In genomic region chr14:26674476-26675169, GRCm38 (mm10) we compare ENCODE assay signal across 11 mouse cellular contexts. TPM values are rescaled to one million over a fixed set of nuclear protein-coding genes. Genes with fewer than 3 reads are reported as not detected.
A peak's percentile ranks its signal among the peaks of the same experiment; 100 is the strongest.
DNase-seq lines count a peak whose midpoint lies in the region; ATAC-seq and TF ChIP-seq lines count a peak whose summit lies in the region.
"Not testable (repeated sequence)": the region's sequence is repeated elsewhere in the genome, so short reads cannot be mapped to it uniquely, and the experiment has no call there.
"Had no signal": no experiment of that assay in that cellular context is flagged by ENCODE, and none has a peak within 500 bp of the region (broad histone marks: within the 10 kb centered on the region; RNA-seq: fewer than 3 reads in every experiment).

No protein-coding gene starts in this region.

- not testable (repeated sequence) for H3K36me3 ChIP-seq in intestine, embryonic 16.5 days (ENCODE audit: control insufficient read depth, insufficient read depth, low read length); kidney, embryonic 16.5 days (ENCODE audit: insufficient read depth, low read length); lung, postnatal 0 days (ENCODE audit: insufficient read depth, low read length); stomach, embryonic 16.5 days (ENCODE audit: control insufficient read depth, insufficient read depth, low read length)

- WGBS in intestine, embryonic 16.5 days: 73% methylated on average over 2 of the region's 2 CpGs
- WGBS in kidney, embryonic 16.5 days: 67% methylated on average over 2 of the region's 2 CpGs
- WGBS in lung, postnatal 0 days: 67% methylated on average over 2 of the region's 2 CpGs
- 68% methylated on average over 2 of the region's 2 CpGs for WGBS in stomach, embryonic 16.5 days

- H3K4me3 ChIP-seq in intestine, embryonic 16.5 days (ENCODE audit: low read length); kidney, embryonic 16.5 days (ENCODE audit: low read length); lung, postnatal 0 days (ENCODE audit: low read depth, low read length); stomach, embryonic 16.5 days (replicated peaks; ENCODE audit: low read length): not testable (repeated sequence)

- H3K27me3 ChIP-seq in intestine, embryonic 16.5 days (replicated peaks; ENCODE audit: control insufficient read depth, insufficient read depth, low read length); kidney, embryonic 16.5 days (ENCODE audit: insufficient read depth, low read length); lung, postnatal 0 days (replicated peaks; ENCODE audit: insufficient read depth, low read length); stomach, embryonic 16.5 days (ENCODE audit: control insufficient read depth, insufficient read depth, low read length): not testable (repeated sequence)

- not testable (repeated sequence) for TF ChIP-seq EP300 in lung, postnatal 0 days (IDR thresholded peaks at IDR 0.05)

- H3K4me2 ChIP-seq in intestine, embryonic 16.5 days (ENCODE audit: low read depth, low read length); kidney, embryonic 16.5 days (replicated peaks; ENCODE audit: low read depth, low read length); lung, postnatal 0 days (replicated peaks; ENCODE audit: low read depth, low read length); stomach, embryonic 16.5 days (ENCODE audit: low read depth, low read length): not testable (repeated sequence)

- not testable (repeated sequence) for TF ChIP-seq CTCF in lung, postnatal 0 days (IDR thresholded peaks at IDR 0.05)

- ATAC-seq in intestine, embryonic 16.5 days: peak; percentile 36; the same call in 1 of the 2 replicates
- peak; percentile 78 for ATAC-seq in kidney, embryonic 16.5 days (ENCODE audit: low FRiP score, low TSS enrichment)
- not testable (repeated sequence) for ATAC-seq in lung, postnatal 0 days
- peak; percentile 59; the same call in 1 of the 2 replicates for ATAC-seq in stomach, embryonic 16.5 days (ENCODE audit: insufficient read depth, low FRiP score)

- DNase-seq in kidney, adult 8-10 months: peak; percentile 27 to 58
- peak; percentile 41 for DNase-seq in kidney, postnatal 14 days
- DNase-seq in lung, postnatal 0 days (ENCODE audit: low spot score): peak; percentile 17

- H3K9ac ChIP-seq in intestine, embryonic 16.5 days (ENCODE audit: low read depth, low read length); kidney, embryonic 16.5 days (replicated peaks; ENCODE audit: low read length); lung, postnatal 0 days (replicated peaks; ENCODE audit: low read depth); stomach, embryonic 16.5 days (ENCODE audit: low read length): not testable (repeated sequence)

- not testable (repeated sequence) for H3K9me3 ChIP-seq in intestine, embryonic 16.5 days (ENCODE audit: control insufficient read depth, low read length); kidney, embryonic 16.5 days (ENCODE audit: low read length); lung, postnatal 0 days (ENCODE audit: low read length); stomach, embryonic 16.5 days (replicated peaks; ENCODE audit: control insufficient read depth, low read length)

- H3K27ac ChIP-seq in intestine, embryonic 16.5 days (ENCODE audit: low read length); lung, postnatal 0 days (ENCODE audit: low read length): not testable (repeated sequence)
- H3K27ac ChIP-seq in kidney, embryonic 16.5 days (ENCODE audit: low read length): peak overlapping the region; percentile 63; the same call in 1 of the 2 replicates
- H3K27ac ChIP-seq in stomach, embryonic 16.5 days (ENCODE audit: low read length): peak overlapping the region; percentile 15

- not testable (repeated sequence) for H3K4me1 ChIP-seq in intestine, embryonic 16.5 days (ENCODE audit: control insufficient read depth, insufficient read depth, low read length); kidney, embryonic 16.5 days (ENCODE audit: insufficient read depth, low read length); lung, postnatal 0 days (ENCODE audit: insufficient read depth, low read depth, low read length); stomach, embryonic 16.5 days (ENCODE audit: control insufficient read depth, insufficient read depth, low read length)

RNA-seq across cellular contexts. Expression of gene Pde12, which starts 4.9 kb away (rescaled TPM):
- 8.9 and 9.8 TPM in 2 replicates for polyA plus RNA-seq in intestine, embryonic 16.5 days (2015; fragmentation: Nextera tagmentation; extraction: Ambion mirVana)
- 10.4 and 10.6 TPM in 2 replicates for polyA plus RNA-seq in kidney, embryonic 16.5 days (2015; fragmentation: Nextera tagmentation; extraction: Ambion mirVana)
- 5.4 and 5.5 TPM in 2 replicates for polyA plus RNA-seq in lung, postnatal 0 days (2015; fragmentation: Nextera tagmentation; extraction: Ambion mirVana)
- polyA plus RNA-seq in stomach, embryonic 16.5 days (2015; fragmentation: Nextera tagmentation; extraction: Ambion mirVana): 9.0 and 9.3 TPM in 2 replicates

RNA-seq across cellular contexts. Expression of gene Dnah12, which starts 18.5 kb away (rescaled TPM):
- 0.06 and 0.07 TPM in 2 replicates for polyA plus RNA-seq in intestine, embryonic 16.5 days (2015; fragmentation: Nextera tagmentation; extraction: Ambion mirVana)
- polyA plus RNA-seq in kidney, embryonic 16.5 days (2015; fragmentation: Nextera tagmentation; extraction: Ambion mirVana): 0.14 and 0.21 TPM in 2 replicates
- 1.6 and 2.1 TPM in 2 replicates for polyA plus RNA-seq in lung, postnatal 0 days (2015; fragmentation: Nextera tagmentation; extraction: Ambion mirVana)
- polyA plus RNA-seq in stomach, embryonic 16.5 days (2015; fragmentation: Nextera tagmentation; extraction: Ambion mirVana): 0.05 and 0.06 TPM in 2 replicates
- polyA plus RNA-seq: adrenal gland, adult 2 months; embryonic facial prominence, embryonic 12.5 days; erythroblast, embryonic 14.5 days; forebrain, embryonic 12.5 days; hindbrain, embryonic 11.5 days had no signal

RNA-seq across cellular contexts. Expression of gene Arf4, which starts 36.7 kb away (rescaled TPM):
- 615 and 619 TPM in 2 replicates for polyA plus RNA-seq in intestine, embryonic 16.5 days (2015; fragmentation: Nextera tagmentation; extraction: Ambion mirVana)
- polyA plus RNA-seq in kidney, embryonic 16.5 days (2015; fragmentation: Nextera tagmentation; extraction: Ambion mirVana): 589 and 630 TPM in 2 replicates
- polyA plus RNA-seq in lung, postnatal 0 days (2015; fragmentation: Nextera tagmentation; extraction: Ambion mirVana): 347 and 352 TPM in 2 replicates
- polyA plus RNA-seq in stomach, embryonic 16.5 days (2015; fragmentation: Nextera tagmentation; extraction: Ambion mirVana): 645 and 647 TPM in 2 replicates
